Mouse (Mus musculus) E14TG2a.4 (cell line): ENCODE results near the gene Tmem247.

Experiments
- H3K27me3 ChIP-seq: 2 replicates; pipeline ENCODE4 v1.6.1; 2014; ENCODE audit warnings: low read length, control low read depth; ENCODE audit not compliant: insufficient read depth
- H3K36me3 ChIP-seq: 2 replicates; pipeline ENCODE4 v1.6.1; 2014; ENCODE audit warnings: low read length, control low read depth; ENCODE audit not compliant: insufficient read depth
- H3K4me1 ChIP-seq: replicated peaks from 2 replicates; pipeline ENCODE4 v1.6.1; 2014; ENCODE audit warnings: low read depth, low read length, control low read depth
- H3K4me3 ChIP-seq: replicated peaks from 2 replicates; pipeline ENCODE4 v1.5.1; 2014; ENCODE audit warnings: mild to moderate bottlenecking, low read length
- H3K9me3 ChIP-seq: 2 replicates; pipeline ENCODE4 v1.6.1; 2014; ENCODE audit warnings: low read length, control low read depth
- CTCF ChIP-seq: conservative IDR thresholded peaks from 2 replicates; pipeline ENCODE4 v1.5.1; 2014; ENCODE audit warnings: low read length
- NANOG ChIP-seq: IDR thresholded peaks from 2 replicates; pipeline ENCODE4 v1.6.1; 2014; ENCODE audit warnings: borderline replicate concordance, low read length, mixed read lengths
- POU5F1 ChIP-seq: IDR thresholded peaks from 2 replicates; pipeline ENCODE4 v1.6.1; 2014; ENCODE audit warnings: low read length, borderline replicate concordance

Tmem247 gene

GRCm38 (mm10) chr17:86907092-86907491, 10.1 kb upstream of the Tmem247 start:
- Histone ChIP-seq H3K36me3 (no peaks in the 10 kb centered on the region), H3K4me3 (no peak overlapping the region), H3K9me3 (no peaks in the 10 kb centered on the region), H3K4me1 (0 out of 2 replicates have a peak, but pooled peaks cover 4% of the 10 kb centered on the region), H3K27me3 (no peaks in the 10 kb centered on the region; the same call in 1 of the 2 replicates)
- TF ChIP-seq CTCF (no peak), NANOG (no peak), POU5F1 (no peak)

GRCm38 (mm10) chr17:86908316-86908715, 8.8 kb upstream of the Tmem247 start:
- TF ChIP-seq POU5F1 (no peak), CTCF (no peak), NANOG (no peak)
- Histone ChIP-seq H3K9me3 (no peaks in the 10 kb centered on the region), H3K36me3 (no peaks in the 10 kb centered on the region), H3K4me3 (no peak overlapping the region), H3K27me3 (no peaks in the 10 kb centered on the region; the same call in 1 of the 2 replicates), H3K4me1 (0 out of 2 replicates have a peak, but pooled peaks cover 4% of the 10 kb centered on the region)

GRCm38 (mm10) chr17:86909733-86910495, 7.2 kb upstream of the Tmem247 start:
- 0 out of 2 replicates have a peak, but pooled peaks cover 4% of the 10 kb centered on the region for H3K4me1 ChIP-seq
- TF ChIP-seq NANOG = no peak
- TF ChIP-seq CTCF = 0 out of 2 replicates have a peak, but pooled peaks have one; percentile 5
- TF ChIP-seq POU5F1 = no peak
- no peaks in the 10 kb centered on the region; the same call in 1 of the 2 replicates for H3K27me3 ChIP-seq
- H3K4me3 ChIP-seq = no peak overlapping the region
- no peaks in the 10 kb centered on the region for H3K36me3 ChIP-seq
- H3K9me3 ChIP-seq = no peaks in the 10 kb centered on the region

- TF ChIP-seq POU5F1 (no peak), NANOG (no peak), CTCF (no peak)
- Histone ChIP-seq H3K9me3 (no peaks in the 10 kb centered on the region), H3K4me3 (no peak overlapping the region), H3K36me3 (no peaks in the 10 kb centered on the region), H3K27me3 (no peaks in the 10 kb centered on the region; the same call in 1 of the 2 replicates), H3K4me1 (0 out of 2 replicates have a peak, but pooled peaks cover 4% of the 10 kb centered on the region)
These were observed 5.9 kb upstream of the Tmem247 start for GRCm38 (mm10) chr17:86911261-86911660.

- H3K36me3 ChIP-seq = no peaks in the 10 kb centered on the region
- 0 out of 2 replicates have a peak, but pooled peaks cover 4% of the 10 kb centered on the region for H3K4me1 ChIP-seq
- no peak for TF ChIP-seq NANOG
- no peak for TF ChIP-seq POU5F1
- TF ChIP-seq CTCF = no peak
- H3K4me3 ChIP-seq = no peak overlapping the region
- H3K9me3 ChIP-seq = no peaks in the 10 kb centered on the region
- no peaks in the 10 kb centered on the region; the same call in 1 of the 2 replicates for H3K27me3 ChIP-seq
These were observed 4.0 kb upstream of the Tmem247 start for GRCm38 (mm10) chr17:86913003-86913607.

- H3K27me3 ChIP-seq = no peaks in the 10 kb centered on the region
- no peaks in the 10 kb centered on the region for H3K36me3 ChIP-seq
- peaks cover 9% of the 10 kb centered on the region for H3K4me1 ChIP-seq
- H3K9me3 ChIP-seq = no peaks in the 10 kb centered on the region
- no peak for TF ChIP-seq NANOG
- H3K4me3 ChIP-seq = no peak overlapping the region
These were observed 1.6 kb upstream of the Tmem247 start for GRCm38 (mm10) chr17:86915540-86915939.

- Histone ChIP-seq H3K4me3 (no peak overlapping the region), H3K4me1 (peaks cover 5% of the 10 kb centered on the region), H3K9me3 (no peaks in the 10 kb centered on the region), H3K27me3 (no peaks in the 10 kb centered on the region), H3K36me3 (no peaks in the 10 kb centered on the region)
- TF ChIP-seq POU5F1 = no peak
- peak; percentile 52 for TF ChIP-seq CTCF
These were observed 1.6 kb downstream of the Tmem247 start for GRCm38 (mm10) chr17:86918786-86919185.

GRCm38 (mm10) chr17:86919729-86920128, 2.6 kb downstream of the Tmem247 start:
- H3K4me1 ChIP-seq = peaks cover 9% of the 10 kb centered on the region
- no peak for TF ChIP-seq NANOG
- no peak for TF ChIP-seq CTCF
- no peak for TF ChIP-seq POU5F1
- no peak overlapping the region for H3K4me3 ChIP-seq
- no peaks in the 10 kb centered on the region for H3K27me3 ChIP-seq
- H3K9me3 ChIP-seq = no peaks in the 10 kb centered on the region
- no peaks in the 10 kb centered on the region for H3K36me3 ChIP-seq
